Mouse (Mus musculus) B cell, adult 2 months (primary cell): ENCODE results near the gene Mat1a.

Experiments
- DNase-seq, 2 experiments: peaks; one replicate each; pipeline ENCODE4 v3.0.0; 2022

Mat1a gene

GRCm38 (mm10) chr14:41104853-41105444, at the start of gene Mat1a:
TSS of gene Mat1a (plus strand) at chr14:41105035.
- DNase-seq: no peak

- DNase-seq: no peak
These were observed 39.7 kb upstream of the Mat1a start for GRCm38 (mm10) chr14:41065168-41065567.

GRCm38 (mm10) chr14:41066416-41066815, 38.4 kb upstream of the Mat1a start:
- no peak for DNase-seq

GRCm38 (mm10) chr14:41069108-41069507, 35.7 kb upstream of the Mat1a start, which contains the start of gene Dydc2:
TSS of gene Dydc2 (minus strand) at chr14:41069208.
- no peak for DNase-seq

GRCm38 (mm10) chr14:41070343-41070742, 34.5 kb upstream of the Mat1a start:
- no peak for DNase-seq

GRCm38 (mm10) chr14:41072229-41072943, 32.4 kb upstream of the Mat1a start, which contains the start of gene Dydc1:
TSS of gene Dydc1 (plus strand) at chr14:41072911.
- DNase-seq: peak; percentile 42 to 46

- no peak for DNase-seq
These were observed 31.9 kb upstream of the Mat1a start for GRCm38 (mm10) chr14:41072944-41073275.

GRCm38 (mm10) chr14:41082408-41082807, 22.4 kb upstream of the Mat1a start:
- DNase-seq: no peak

GRCm38 (mm10) chr14:41087509-41087908, 17.3 kb upstream of the Mat1a start:
- DNase-seq: peak; percentile 29 to 37

- peak; percentile 22 to 26 for DNase-seq
These were observed 14.1 kb upstream of the Mat1a start for GRCm38 (mm10) chr14:41090777-41091176.

GRCm38 (mm10) chr14:41094114-41094513, 10.7 kb upstream of the Mat1a start:
- no peak for DNase-seq

GRCm38 (mm10) chr14:41096296-41096860, 8.5 kb upstream of the Mat1a start:
- no peak for DNase-seq

- no peak for DNase-seq
These were observed 6.1 kb upstream of the Mat1a start for GRCm38 (mm10) chr14:41098726-41099125.

- DNase-seq: no peak
These were observed 4.1 kb upstream of the Mat1a start for GRCm38 (mm10) chr14:41100712-41101111.

GRCm38 (mm10) chr14:41101242-41101641, 3.6 kb upstream of the Mat1a start:
- DNase-seq: no peak

- no peak for DNase-seq
These were observed 2.6 kb upstream of the Mat1a start for GRCm38 (mm10) chr14:41102269-41102668.

GRCm38 (mm10) chr14:41111031-41111668, 6.3 kb downstream of the Mat1a start:
- DNase-seq: no peak

- DNase-seq: no peak
These were observed 8.1 kb downstream of the Mat1a start for GRCm38 (mm10) chr14:41112944-41113343.

GRCm38 (mm10) chr14:41116271-41116670, 11.4 kb downstream of the Mat1a start:
- no peak for DNase-seq

GRCm38 (mm10) chr14:41124683-41125082, 19.8 kb downstream of the Mat1a start:
- DNase-seq: no peak

- no peak for DNase-seq
These were observed 23.2 kb downstream of the Mat1a start for GRCm38 (mm10) chr14:41127997-41128396.

GRCm38 (mm10) chr14:41131540-41131939, 26.7 kb downstream of the Mat1a start, which contains the start of gene Sftpa1:
TSS of gene Sftpa1 (plus strand) at chr14:41131782.
- DNase-seq: no peak

GRCm38 (mm10) chr14:41137006-41137405, 32.2 kb downstream of the Mat1a start:
- no peak for DNase-seq

- DNase-seq: no peak
These were observed 35.9 kb downstream of the Mat1a start for GRCm38 (mm10) chr14:41140686-41141085.
